Mouse (Mus musculus): ENCODE measurements around the gene Arhgef3. TPM values are rescaled to one million over a fixed set of nuclear protein-coding genes. Genes with fewer than 3 reads are reported as not detected.
A peak's percentile ranks its signal among the peaks of the same experiment; 100 is the strongest.

Arhgef3 gene
- polyA plus RNA-seq, 1 experiment from 2014 or later = 6.4 TPM

GRCm38 (mm10) chr14:27075909-27076521, 38.7 kb upstream of the Arhgef3 start:
- no peak overlapping the region for H3K9ac ChIP-seq (ENCODE audit: low read depth, low read length)
- 74% methylated on average over 8 of the region's 8 CpGs for WGBS
- H3K27me3 ChIP-seq (replicated peaks; ENCODE audit: control insufficient read depth, insufficient read depth, low read length) = no peaks in the 10 kb centered on the region
- H3K36me3 ChIP-seq (ENCODE audit: control insufficient read depth, insufficient read depth, low read length) = no peaks in the 10 kb centered on the region
- H3K4me3 ChIP-seq (ENCODE audit: low read depth, low read length) = no peak overlapping the region
- no peak overlapping the region for H3K27ac ChIP-seq (ENCODE audit: low read depth, low read length)
- no peak for DNase-seq (ENCODE audit: low spot score)
- ATAC-seq (replicated peaks; ENCODE audit: low FRiP score) = no peak
- H3K4me1 ChIP-seq (replicated peaks; ENCODE audit: control insufficient read depth, insufficient read depth, low read length) = peaks cover 27% of the 10 kb centered on the region
- H3K9me3 ChIP-seq (ENCODE audit: control insufficient read depth, low read length) = no peaks in the 10 kb centered on the region
- H3K4me2 ChIP-seq = no peak overlapping the region

GRCm38 (mm10) chr14:27076522-27076920, 38.2 kb upstream of the Arhgef3 start:
- no peak overlapping the region for H3K4me2 ChIP-seq
- DNase-seq (ENCODE audit: low spot score) = no peak
- H3K27ac ChIP-seq (ENCODE audit: low read depth, low read length) = no peak overlapping the region
- no peaks in the 10 kb centered on the region for H3K27me3 ChIP-seq (replicated peaks; ENCODE audit: control insufficient read depth, insufficient read depth, low read length)
- peaks cover 25% of the 10 kb centered on the region for H3K4me1 ChIP-seq (replicated peaks; ENCODE audit: control insufficient read depth, insufficient read depth, low read length)
- no peak overlapping the region for H3K4me3 ChIP-seq (ENCODE audit: low read depth, low read length)
- WGBS = 77% methylated on average over 2 of the region's 2 CpGs
- H3K9me3 ChIP-seq (ENCODE audit: control insufficient read depth, low read length) = no peaks in the 10 kb centered on the region
- no peak overlapping the region for H3K9ac ChIP-seq (ENCODE audit: low read depth, low read length)
- no peaks in the 10 kb centered on the region for H3K36me3 ChIP-seq (ENCODE audit: control insufficient read depth, insufficient read depth, low read length)
- no peak for ATAC-seq (replicated peaks; ENCODE audit: low FRiP score)

GRCm38 (mm10) chr14:27081536-27082275, 33.0 kb upstream of the Arhgef3 start:
- Histone ChIP-seq H3K4me1 (replicated peaks; ENCODE audit: control insufficient read depth, insufficient read depth, low read length) (no peaks in the 10 kb centered on the region), H3K4me2 (no peak overlapping the region), H3K27ac (ENCODE audit: low read depth, low read length) (no peak overlapping the region), H3K4me3 (ENCODE audit: low read depth, low read length) (no peak overlapping the region), H3K27me3 (replicated peaks; ENCODE audit: control insufficient read depth, insufficient read depth, low read length) (no peaks in the 10 kb centered on the region), H3K9me3 (ENCODE audit: control insufficient read depth, low read length) (no peaks in the 10 kb centered on the region), H3K36me3 (ENCODE audit: control insufficient read depth, insufficient read depth, low read length) (no peaks in the 10 kb centered on the region; the same call in 1 of the 2 replicates), H3K9ac (ENCODE audit: low read depth, low read length) (no peak overlapping the region)
- 71% methylated on average over 5 of the region's 5 CpGs for WGBS
- DNase-seq (ENCODE audit: low spot score) (no peak), ATAC-seq (replicated peaks; ENCODE audit: low FRiP score) (no peak)

GRCm38 (mm10) chr14:27085471-27085870, 29.2 kb upstream of the Arhgef3 start:
- WGBS = 40% methylated on average over 5 of the region's 5 CpGs
- H3K4me1 ChIP-seq (replicated peaks; ENCODE audit: control insufficient read depth, insufficient read depth, low read length) = no peaks in the 10 kb centered on the region
- no peak overlapping the region for H3K4me2 ChIP-seq
- H3K9me3 ChIP-seq (ENCODE audit: control insufficient read depth, low read length) = no peaks in the 10 kb centered on the region
- no peak for DNase-seq (ENCODE audit: low spot score)
- no peak overlapping the region for H3K4me3 ChIP-seq (ENCODE audit: low read depth, low read length)
- no peak for ATAC-seq (replicated peaks; ENCODE audit: low FRiP score)
- no peak overlapping the region for H3K27ac ChIP-seq (ENCODE audit: low read depth, low read length)
- no peaks in the 10 kb centered on the region for H3K27me3 ChIP-seq (replicated peaks; ENCODE audit: control insufficient read depth, insufficient read depth, low read length)
- H3K9ac ChIP-seq (ENCODE audit: low read depth, low read length) = no peak overlapping the region
- H3K36me3 ChIP-seq (ENCODE audit: control insufficient read depth, insufficient read depth, low read length) = no peaks in the 10 kb centered on the region; the same call in 1 of the 2 replicates

GRCm38 (mm10) chr14:27085999-27086398, 28.7 kb upstream of the Arhgef3 start:
- no peak for ATAC-seq (replicated peaks; ENCODE audit: low FRiP score)

GRCm38 (mm10) chr14:27094247-27094646, 20.5 kb upstream of the Arhgef3 start:
- Histone ChIP-seq H3K4me2 (no peak overlapping the region), H3K4me1 (replicated peaks; ENCODE audit: control insufficient read depth, insufficient read depth, low read length) (no peaks in the 10 kb centered on the region), H3K27me3 (replicated peaks; ENCODE audit: control insufficient read depth, insufficient read depth, low read length) (no peaks in the 10 kb centered on the region), H3K36me3 (ENCODE audit: control insufficient read depth, insufficient read depth, low read length) (no peaks in the 10 kb centered on the region), H3K9ac (ENCODE audit: low read depth, low read length) (no peak overlapping the region), H3K9me3 (ENCODE audit: control insufficient read depth, low read length) (no peaks in the 10 kb centered on the region), H3K27ac (ENCODE audit: low read depth, low read length) (no peak overlapping the region), H3K4me3 (ENCODE audit: low read depth, low read length) (no peak overlapping the region)
- 75% methylated on average over 5 of the region's 5 CpGs for WGBS
- no peak for ATAC-seq (replicated peaks; ENCODE audit: low FRiP score)
- DNase-seq (ENCODE audit: low spot score) = no peak

More at GRCm38 (mm10) chr14:27085999-27086398, 28.7 kb upstream of the Arhgef3 start:
- H3K4me2 ChIP-seq = no peak overlapping the region
- H3K36me3 ChIP-seq (ENCODE audit: control insufficient read depth, insufficient read depth, low read length) = no peaks in the 10 kb centered on the region; the same call in 1 of the 2 replicates
- no peak for DNase-seq (ENCODE audit: low spot score)
- H3K9ac ChIP-seq (ENCODE audit: low read depth, low read length) = no peak overlapping the region
- H3K4me1 ChIP-seq (replicated peaks; ENCODE audit: control insufficient read depth, insufficient read depth, low read length) = no peaks in the 10 kb centered on the region
- WGBS = 73% methylated on average over 4 of the region's 4 CpGs
- no peaks in the 10 kb centered on the region for H3K9me3 ChIP-seq (ENCODE audit: control insufficient read depth, low read length)
- no peaks in the 10 kb centered on the region for H3K27me3 ChIP-seq (replicated peaks; ENCODE audit: control insufficient read depth, insufficient read depth, low read length)
- H3K4me3 ChIP-seq (ENCODE audit: low read depth, low read length) = no peak overlapping the region
- no peak overlapping the region for H3K27ac ChIP-seq (ENCODE audit: low read depth, low read length)

GRCm38 (mm10) chr14:27096133-27096532, 18.6 kb upstream of the Arhgef3 start:
- WGBS = 73% methylated on average over 9 of the region's 9 CpGs
- Histone ChIP-seq H3K9me3 (ENCODE audit: control insufficient read depth, low read length) (no peaks in the 10 kb centered on the region), H3K9ac (ENCODE audit: low read depth, low read length) (no peak overlapping the region), H3K4me2 (no peak overlapping the region), H3K27ac (ENCODE audit: low read depth, low read length) (no peak overlapping the region), H3K36me3 (ENCODE audit: control insufficient read depth, insufficient read depth, low read length) (no peaks in the 10 kb centered on the region), H3K27me3 (replicated peaks; ENCODE audit: control insufficient read depth, insufficient read depth, low read length) (no peaks in the 10 kb centered on the region), H3K4me3 (ENCODE audit: low read depth, low read length) (no peak overlapping the region), H3K4me1 (replicated peaks; ENCODE audit: control insufficient read depth, insufficient read depth, low read length) (no peaks in the 10 kb centered on the region)
- DNase-seq (ENCODE audit: low spot score) (no peak), ATAC-seq (replicated peaks; ENCODE audit: low FRiP score) (no peak)

GRCm38 (mm10) chr14:27096779-27097178, 17.9 kb upstream of the Arhgef3 start:
- Histone ChIP-seq H3K4me2 (no peak overlapping the region), H3K4me1 (replicated peaks; ENCODE audit: control insufficient read depth, insufficient read depth, low read length) (no peaks in the 10 kb centered on the region), H3K27ac (ENCODE audit: low read depth, low read length) (no peak overlapping the region), H3K27me3 (replicated peaks; ENCODE audit: control insufficient read depth, insufficient read depth, low read length) (no peaks in the 10 kb centered on the region), H3K9ac (ENCODE audit: low read depth, low read length) (no peak overlapping the region), H3K36me3 (ENCODE audit: control insufficient read depth, insufficient read depth, low read length) (no peaks in the 10 kb centered on the region), H3K4me3 (ENCODE audit: low read depth, low read length) (no peak overlapping the region), H3K9me3 (ENCODE audit: control insufficient read depth, low read length) (no peaks in the 10 kb centered on the region)
- WGBS = 43% methylated on average over 3 of the region's 3 CpGs
- ATAC-seq (replicated peaks; ENCODE audit: low FRiP score) = no peak
- DNase-seq (ENCODE audit: low spot score) = peak; percentile 63

GRCm38 (mm10) chr14:27101735-27102134, 13.0 kb upstream of the Arhgef3 start:
- H3K4me3 ChIP-seq (ENCODE audit: low read depth, low read length) = no peak overlapping the region
- no peaks in the 10 kb centered on the region for H3K9me3 ChIP-seq (ENCODE audit: control insufficient read depth, low read length)
- H3K27me3 ChIP-seq (replicated peaks; ENCODE audit: control insufficient read depth, insufficient read depth, low read length) = no peaks in the 10 kb centered on the region
- no peaks in the 10 kb centered on the region for H3K4me1 ChIP-seq (replicated peaks; ENCODE audit: control insufficient read depth, insufficient read depth, low read length)
- H3K9ac ChIP-seq (ENCODE audit: low read depth, low read length) = no peak overlapping the region
- WGBS = 55% methylated on average over 7 of the region's 7 CpGs
- peak overlapping the region; percentile 9; the same call in 1 of the 2 replicates for H3K4me2 ChIP-seq
- DNase-seq (ENCODE audit: low spot score) (no peak), ATAC-seq (replicated peaks; ENCODE audit: low FRiP score) (no peak)
- H3K27ac ChIP-seq (ENCODE audit: low read depth, low read length) = no peak overlapping the region
- no peaks in the 10 kb centered on the region for H3K36me3 ChIP-seq (ENCODE audit: control insufficient read depth, insufficient read depth, low read length)
